Mouse (Mus musculus) spleen, embryonic (tissue): ENCODE measurements around the gene Il23r.
"Not testable (repeated sequence)": the region's sequence is repeated elsewhere in the genome, so short reads cannot be mapped to it uniquely, and the experiment has no call there.

ENCODE experiments used
- CTCF ChIA-PET: fragments of 350-600 bp; sonication (Branson Sonifier 250); formaldehyde crosslinking; loops from one replicate; lab custom pipeline; 2022; lab: Charles Lee

Gene Il23r

DNA sequence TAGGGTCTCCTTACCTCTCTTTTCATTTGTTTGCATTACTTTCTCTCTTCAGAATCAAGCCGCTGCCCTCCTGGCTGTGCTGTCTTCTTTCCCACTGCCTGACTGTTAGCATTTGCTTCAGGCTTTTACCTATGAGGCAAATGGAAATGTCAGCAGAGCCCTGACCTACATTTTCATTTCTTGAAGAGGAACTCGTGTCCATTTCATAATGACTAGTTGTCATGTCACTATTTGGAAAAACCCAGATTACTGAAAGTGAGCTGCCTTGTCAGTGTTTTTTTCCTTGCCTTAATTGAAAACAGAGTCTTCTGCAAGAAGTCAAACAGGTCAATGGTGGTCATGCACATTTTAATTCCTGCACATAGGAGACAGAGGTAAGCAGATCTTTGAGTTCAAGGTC is at the start of gene Il23r:
Il23r (minus strand) TSS at position 101 of the 400 bp plus-strand sequence.
- CTCF ChIA-PET = no interaction called here

DNA sequence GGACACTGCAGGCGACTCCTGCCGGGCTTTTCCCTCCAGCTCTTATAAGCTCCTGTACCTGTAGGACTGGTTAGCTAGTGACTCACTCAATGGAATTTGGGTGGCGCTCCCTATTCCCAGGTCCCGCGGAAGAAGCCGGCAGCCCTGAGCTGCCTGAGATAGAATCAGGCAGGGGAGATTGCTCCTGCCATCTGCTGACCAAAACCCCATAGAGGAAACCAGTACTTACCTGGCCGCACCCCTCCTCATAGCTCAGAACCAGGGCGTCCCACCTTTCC is 44.1 kb upstream of the Il23r start, which contains the start of gene Tacstd2:
Tacstd2 (minus strand) TSS at position 20 of the 278 bp plus-strand sequence.
- CTCF ChIA-PET = no interaction called here

GRCm38 (mm10) chr6:67535005-67535776 is 43.5 kb upstream of the Il23r start:
- CTCF ChIA-PET = no interaction called here

DNA sequence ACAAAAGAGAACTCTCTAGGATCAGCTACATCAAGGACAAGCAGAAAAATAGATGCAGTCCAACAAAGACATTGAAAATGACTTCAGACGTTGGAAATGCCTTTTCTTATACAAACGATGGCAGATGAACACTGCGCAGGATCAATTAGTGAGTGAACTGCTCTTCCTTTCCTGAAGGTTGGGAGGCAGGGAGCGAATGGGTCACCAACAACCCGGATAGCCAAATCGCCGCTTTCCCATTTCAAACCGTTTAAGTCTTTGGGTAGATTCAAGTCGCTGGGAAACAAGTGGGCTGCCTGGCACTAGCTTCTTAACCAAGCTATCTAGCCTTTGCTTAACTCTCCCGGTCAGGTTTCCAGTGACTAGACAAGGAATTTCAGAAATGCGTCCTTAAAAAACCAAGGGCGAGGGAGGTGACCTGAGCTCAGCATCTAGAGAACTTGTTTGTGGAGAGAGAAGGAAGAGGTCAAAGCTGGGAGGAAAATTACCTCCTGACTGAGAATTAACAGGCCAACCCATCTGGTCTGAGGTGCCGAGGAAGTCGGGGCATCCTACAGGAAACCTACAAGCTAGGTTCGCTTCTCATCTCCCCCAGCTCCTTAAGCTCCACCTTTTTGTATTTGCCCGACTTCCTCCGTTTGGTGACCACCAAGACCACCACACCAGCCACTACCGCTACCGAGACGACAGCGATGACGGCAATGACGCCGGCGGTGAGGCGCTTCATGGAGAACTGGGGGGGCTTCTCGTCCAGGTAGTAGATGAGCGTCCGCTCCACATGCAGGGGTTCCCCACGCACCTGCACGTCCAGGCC is 42.7 kb upstream of the Il23r start:
- CTCF ChIA-PET = no interaction called here

DNA sequence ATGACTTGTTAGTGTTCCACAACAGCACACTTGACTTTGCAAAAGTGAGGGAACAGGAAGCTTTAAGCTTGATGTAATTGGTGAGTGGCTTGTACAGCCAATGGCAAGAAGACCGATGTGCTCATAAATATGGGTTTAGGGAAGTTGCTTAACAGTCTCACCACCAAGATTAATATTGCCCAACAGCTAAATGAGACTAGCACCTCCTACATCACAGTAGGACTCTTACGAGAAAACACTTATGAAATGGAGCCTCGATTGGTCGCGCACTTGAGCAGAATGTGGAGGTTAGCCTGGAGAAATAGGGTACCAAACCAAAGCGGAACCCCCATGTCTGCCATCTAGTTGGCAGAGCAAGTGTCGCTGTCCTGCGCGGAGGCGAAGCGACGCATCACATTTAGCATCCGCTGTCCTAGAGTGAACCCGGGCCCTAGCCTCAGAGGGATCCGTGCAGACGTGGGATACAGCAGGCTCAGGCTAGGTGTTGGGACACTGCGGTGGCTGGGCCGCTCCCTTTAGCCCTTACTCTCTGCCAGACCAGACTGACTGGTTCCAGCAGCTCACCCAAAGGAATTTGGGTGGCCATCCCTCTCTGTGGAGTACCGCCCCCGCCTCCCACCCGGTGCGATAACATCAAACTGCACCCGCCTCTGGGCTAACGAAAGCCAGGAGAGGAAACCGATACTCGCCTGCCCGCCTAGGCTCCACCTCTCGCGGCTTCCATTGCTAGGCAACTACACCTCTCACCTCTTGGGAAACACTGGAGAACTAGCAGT is 41.2 kb upstream of the Il23r start:
- CTCF ChIA-PET = no interaction called here

GRCm38 (mm10) chr6:67531822-67532162 is 40.1 kb upstream of the Il23r start:
- CTCF ChIA-PET = no interaction called here

- CTCF ChIA-PET = no interaction called here
Observed at GRCm38 (mm10) chr6:67530992-67531821, 39.6 kb upstream of the Il23r start.

DNA sequence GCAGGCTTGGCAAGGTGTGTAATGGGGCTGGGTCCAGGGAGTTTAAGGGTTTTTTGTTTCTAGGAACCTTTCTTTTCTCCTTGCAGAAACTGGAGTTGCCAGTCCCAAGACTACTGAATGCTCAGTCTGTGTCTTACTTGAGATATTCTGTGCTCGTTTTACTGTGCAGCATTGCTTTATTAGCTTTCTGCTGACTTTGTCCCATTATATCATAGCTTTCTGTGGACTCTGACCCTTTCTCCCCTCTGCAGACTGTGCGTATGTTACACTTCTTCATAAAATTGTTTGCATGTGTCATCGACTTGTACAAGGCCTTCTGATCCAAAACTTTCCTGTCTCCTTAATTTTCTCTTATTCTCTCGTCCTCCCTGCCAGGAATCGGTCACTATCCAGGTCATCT is 34.7 kb upstream of the Il23r start:
- CTCF ChIA-PET = no interaction called here

DNA sequence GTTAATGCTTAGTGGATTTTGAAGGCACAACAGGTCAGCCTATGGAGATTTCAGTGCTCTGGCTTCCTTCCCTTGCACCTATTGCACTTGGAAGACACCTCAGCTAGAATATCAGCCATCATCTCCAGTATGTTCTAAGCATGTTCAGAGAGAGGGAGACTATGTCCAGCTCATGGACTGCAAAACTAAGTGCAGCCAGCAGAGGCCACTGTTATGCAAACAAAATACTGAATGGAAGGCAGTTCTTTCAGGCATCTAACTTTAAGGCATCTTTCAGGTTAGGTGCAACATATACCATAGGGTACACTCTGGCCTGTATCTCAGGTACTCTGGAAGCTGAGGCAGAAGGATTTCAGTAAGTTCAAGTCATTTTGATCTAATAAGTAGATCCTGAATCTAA is 19.1 kb upstream of the Il23r start:
- CTCF ChIA-PET = no interaction called here

DNA sequence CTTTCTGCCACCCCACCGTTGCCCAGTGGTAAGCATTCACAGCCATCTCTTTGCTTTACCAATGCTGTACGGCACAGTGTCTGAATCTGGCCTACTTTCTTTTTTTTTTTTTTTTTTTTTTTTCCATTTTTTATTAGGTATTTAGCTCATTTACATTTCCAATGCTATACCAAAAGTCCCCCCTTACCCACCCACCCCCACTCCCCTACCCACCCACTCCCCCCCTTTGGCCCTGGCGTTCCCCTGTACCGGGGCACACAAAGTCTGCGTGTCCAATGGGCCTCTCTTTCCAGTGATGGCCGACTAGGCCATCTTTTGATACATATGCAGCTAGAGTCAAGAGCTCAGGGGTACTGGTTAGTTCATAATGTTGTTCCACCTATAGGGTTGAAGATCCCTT is 10.3 kb upstream of the Il23r start:
- CTCF ChIA-PET = not testable (repeated sequence)

DNA sequence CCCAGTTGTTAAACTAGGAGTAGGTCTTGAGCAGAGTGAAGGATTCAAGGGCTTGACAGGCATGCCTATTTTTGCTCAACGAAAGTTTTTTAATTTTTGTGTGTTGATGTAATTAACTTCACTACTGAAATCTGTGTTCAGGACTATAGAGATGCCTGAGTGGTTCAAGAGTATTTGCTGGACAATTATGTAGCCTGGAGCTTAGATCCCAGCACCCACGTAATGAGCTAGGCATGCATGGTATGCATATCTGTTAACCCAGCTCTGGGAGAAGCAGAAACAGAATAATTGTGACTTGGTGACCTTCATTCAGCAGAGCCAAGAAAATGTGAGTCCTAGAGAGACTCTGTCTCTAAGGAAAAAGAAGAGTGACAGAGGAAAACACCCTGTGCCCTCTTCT is 10.6 kb downstream of the Il23r start:
- CTCF ChIA-PET = no interaction called here

DNA sequence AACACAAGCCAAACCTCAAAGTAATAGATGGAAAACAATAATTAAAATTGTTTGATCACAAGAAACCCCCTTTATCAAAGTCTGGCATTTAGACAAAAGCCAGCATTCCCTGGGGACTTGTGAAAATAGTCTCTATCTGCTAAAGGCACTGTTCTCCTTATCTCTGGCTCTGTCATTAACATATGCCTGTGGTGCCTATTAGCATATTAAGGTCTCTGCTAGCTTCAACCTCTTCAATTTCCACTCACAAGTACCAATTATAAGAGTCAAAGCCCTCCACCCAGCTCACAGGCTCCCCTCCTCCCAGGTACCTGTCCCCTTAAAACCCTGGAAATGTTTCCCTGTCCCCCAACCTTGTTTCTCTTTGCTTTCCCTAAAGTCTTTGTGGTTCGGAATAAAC is 20.4 kb downstream of the Il23r start:
- CTCF ChIA-PET = no interaction called here

DNA sequence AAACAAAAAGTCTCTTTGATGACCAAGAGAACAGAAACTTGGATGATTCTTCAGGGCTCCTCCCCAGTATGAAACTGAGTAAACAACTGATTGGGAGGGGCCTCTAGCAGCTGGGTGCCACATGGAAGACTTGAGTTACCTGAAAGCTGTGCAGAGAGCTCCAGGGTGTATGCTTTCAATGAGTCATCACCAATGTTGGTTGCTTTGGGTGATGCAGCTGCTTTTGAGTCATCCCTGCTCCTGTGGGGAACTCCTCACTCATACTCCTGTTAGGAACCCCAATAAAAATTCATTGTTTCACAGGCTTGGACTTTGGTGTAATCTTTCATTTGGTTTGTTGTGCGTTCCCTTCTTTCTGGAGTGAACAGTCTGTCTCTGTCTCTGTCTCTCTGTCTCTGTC is 32.2 kb downstream of the Il23r start:
- CTCF ChIA-PET = no interaction called here

DNA sequence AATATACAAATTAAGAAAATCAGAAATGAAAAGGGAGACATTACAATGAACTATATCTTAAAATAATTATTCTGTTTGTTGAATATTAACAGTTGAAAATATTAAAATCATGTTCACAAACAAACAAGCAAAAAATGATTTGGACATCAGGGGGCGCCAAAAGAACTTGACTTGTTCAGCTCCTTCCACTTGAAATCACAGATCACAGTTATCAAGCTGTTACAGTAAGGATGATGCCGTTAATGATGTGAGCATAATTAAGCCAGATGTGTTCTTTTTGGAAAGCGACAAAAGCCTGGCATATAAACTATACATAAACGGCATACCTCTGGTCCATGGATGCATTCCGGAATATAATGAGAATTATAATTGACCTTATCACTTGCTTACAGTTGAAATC is 40.3 kb downstream of the Il23r start:
- CTCF ChIA-PET = no interaction called here

GRCm38 (mm10) chr6:67445866-67446265 is 45.8 kb downstream of the Il23r start:
- CTCF ChIA-PET = interaction anchor here (0.6 to 0.7 kb wide), 2 partner anchors 234 to 410 kb away, joined by 3 to 9 read pairs; no protein-coding TSS in a partner anchor

- CTCF ChIA-PET = no interaction called here
Observed at GRCm38 (mm10) chr6:67443124-67443523, 48.5 kb downstream of the Il23r start.

GRCm38 (mm10) chr6:67437814-67438385 is 53.8 kb downstream of the Il23r start:
- CTCF ChIA-PET = no interaction called here

DNA sequence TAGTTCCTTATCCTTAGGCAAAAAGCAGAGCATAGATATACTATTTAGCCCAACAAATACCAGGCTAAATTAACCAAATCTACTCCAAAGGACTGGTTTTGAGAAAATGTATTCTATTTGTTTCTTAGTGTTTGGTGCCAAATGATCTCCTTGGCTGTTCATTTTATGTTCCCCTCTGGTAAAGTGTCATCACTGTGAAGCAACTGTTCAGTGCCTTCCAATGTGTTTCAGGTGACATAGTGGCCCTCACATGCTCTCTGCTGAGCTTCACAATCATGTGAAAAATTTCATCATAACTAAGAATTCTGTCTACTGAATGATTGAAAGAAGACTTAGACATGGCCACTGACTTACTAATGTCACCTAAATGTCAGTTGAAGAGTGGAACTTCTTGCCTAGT is 54.6 kb downstream of the Il23r start:
- CTCF ChIA-PET = no interaction called here

- CTCF ChIA-PET = no interaction called here
Observed at GRCm38 (mm10) chr6:67436295-67436694, 55.4 kb downstream of the Il23r start.

DNA sequence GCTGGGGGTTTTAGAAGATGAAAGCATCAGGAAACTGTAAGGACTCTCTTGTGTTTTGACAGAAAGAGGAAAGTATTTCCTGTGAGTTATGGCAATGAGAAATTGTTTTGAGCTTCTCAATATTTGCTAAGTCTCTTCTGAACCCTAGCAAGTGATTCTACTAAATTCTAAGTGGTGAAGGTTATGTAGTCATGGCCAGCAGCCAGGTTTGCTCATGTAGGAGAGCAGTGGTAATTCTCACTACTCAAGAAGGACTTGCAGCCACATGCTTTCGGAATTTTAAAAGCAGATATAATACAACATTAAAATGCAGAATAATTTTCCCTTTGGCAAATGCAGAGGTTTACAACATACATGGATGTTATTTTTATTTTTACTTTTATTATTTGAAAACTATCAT is 55.9 kb downstream of the Il23r start:
- CTCF ChIA-PET = no interaction called here

DNA sequence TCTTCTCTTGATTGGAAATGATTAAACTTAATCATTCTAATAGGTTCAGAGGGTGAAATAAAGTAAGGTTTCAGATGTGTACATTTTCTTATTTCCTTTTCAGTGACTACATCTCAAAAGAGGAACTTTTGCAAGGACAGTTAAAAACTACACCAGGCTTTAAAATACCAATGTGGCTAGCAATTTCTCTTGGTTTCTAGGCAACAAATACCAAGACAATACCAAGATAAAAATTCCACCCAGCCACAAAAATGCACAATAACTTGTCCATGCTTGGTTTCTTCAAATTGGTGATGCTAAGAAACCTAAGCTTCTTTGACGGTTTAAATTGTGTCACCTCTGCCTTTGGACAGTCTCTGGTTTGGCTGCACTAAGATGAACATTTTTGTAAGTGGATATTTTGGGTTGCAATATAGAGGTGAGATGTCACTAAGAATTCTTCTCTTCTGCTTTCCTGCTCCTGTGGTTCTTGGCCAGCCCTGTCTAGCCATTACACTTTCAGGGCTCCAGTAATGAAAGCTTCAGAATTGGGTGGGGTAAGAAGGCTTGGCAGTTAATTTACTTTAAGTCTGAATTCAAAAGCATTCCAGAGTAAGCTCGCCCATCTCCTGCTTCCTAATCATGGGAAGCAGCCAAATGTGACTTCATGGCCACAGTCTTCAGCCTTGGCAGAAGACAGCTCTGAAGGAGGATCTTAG is 56.8 kb downstream of the Il23r start:
- CTCF ChIA-PET = no interaction called here
